Mouse (Mus musculus) thymus, adult 2 months (tissue): ENCODE measurements around the gene Eps8.

ENCODE experiments used
- CTCF ChIP-seq: fragments of 200-500 bp; IDR thresholded peaks from 2 replicates; pipeline ENCODE4 v1.5.1; 2012; ENCODE audit warnings: mild to moderate bottlenecking, control low read depth, low read length, moderate library complexity, borderline replicate concordance; ENCODE audit not compliant: control insufficient read depth, poor library complexity, insufficient read depth; ENCODE audit errors: extremely low read depth
- POLR2A ChIP-seq: fragments of 200-500 bp; IDR thresholded peaks from 2 replicates; pipeline ENCODE4 v1.6.1; 2012; ENCODE audit warnings: mild to moderate bottlenecking, low read length, control low read depth, moderate library complexity; ENCODE audit not compliant: control insufficient read depth, poor library complexity, insufficient read depth; ENCODE audit errors: extremely low read depth

DNA sequence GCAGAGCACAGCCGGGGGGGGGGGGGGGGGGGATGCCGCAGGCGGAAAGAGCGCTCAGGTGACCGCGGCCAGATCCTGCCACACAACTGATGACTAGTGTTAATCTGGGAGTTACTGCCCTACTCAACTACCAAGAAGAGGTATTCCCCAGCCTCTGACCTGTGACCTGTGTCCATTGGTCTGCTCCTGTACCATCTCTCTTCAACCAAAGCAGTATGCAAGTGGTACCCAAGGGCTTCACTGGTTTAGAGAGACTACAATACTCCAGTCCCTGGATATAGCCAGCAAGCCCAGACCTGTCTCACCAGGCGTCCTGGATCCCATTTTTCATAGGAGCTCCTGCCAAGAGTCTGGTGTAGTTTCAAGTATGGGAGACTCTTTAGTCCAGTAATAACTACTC, 5.1 kb downstream of the Eps8 start:
- TF ChIP-seq POLR2A (no peak), CTCF (no peak)
